Mouse (Mus musculus) midbrain, postnatal 0 days (tissue): Measurements from ENCODE around the gene Prpf19. TPM values are rescaled to one million over a fixed set of nuclear protein-coding genes. Genes with fewer than 3 reads are reported as not detected.

Source experiments
- ATAC-seq: fragments of 200-750 bp; cut with Nextera tagmentation; 2 replicates; pipeline ENCODE4 v1.8.0; 2017; ENCODE audit warnings: moderate number of reproducible peaks, mild to moderate bottlenecking, moderate TSS enrichment, moderate library complexity; ENCODE audit not compliant: low FRiP score
- DNase-seq: peaks from one replicate; pipeline ENCODE4 v3.0.0-alpha.2; 2015; ENCODE audit warnings: low spot score
- H3K27ac ChIP-seq: fragments of 300-500 bp; sonication (generic); 2 replicates; pipeline ENCODE4 v1.5.1; 2014; ENCODE audit warnings: low read depth, mild to moderate bottlenecking, low read length, mixed read lengths
- H3K27me3 ChIP-seq: fragments of 300-500 bp; sonication (generic); 2 replicates; pipeline ENCODE4 v1.6.1; 2014; ENCODE audit warnings: low read length, control low read depth, mixed read lengths; ENCODE audit not compliant: insufficient read depth
- H3K36me3 ChIP-seq: fragments of 300-500 bp; sonication (generic); 2 replicates; pipeline ENCODE4 v1.6.1; 2014; ENCODE audit warnings: low read length, control low read depth, mixed read lengths; ENCODE audit not compliant: insufficient read depth
- H3K4me1 ChIP-seq: fragments of 300-500 bp; sonication (generic); 2 replicates; pipeline ENCODE4 v1.6.1; 2014; ENCODE audit warnings: mild to moderate bottlenecking, control low read depth, antibody characterized with exemption, low read length, mixed read lengths; ENCODE audit not compliant: insufficient read depth
- H3K4me2 ChIP-seq: fragments of 300-500 bp; sonication (generic); 2 replicates; pipeline ENCODE4 v1.6.1; 2014; ENCODE audit warnings: low read depth, mild to moderate bottlenecking, low read length, mixed read lengths; ENCODE audit not compliant: poor library complexity, severe bottlenecking
- H3K4me3 ChIP-seq: fragments of 300-500 bp; sonication (generic); 2 replicates; pipeline ENCODE4 v1.5.1; 2014; ENCODE audit warnings: low read depth, mild to moderate bottlenecking, low read length, moderate library complexity
- H3K9ac ChIP-seq: fragments of 300-500 bp; sonication (generic); replicated peaks from 2 replicates; pipeline ENCODE4 v1.6.1; 2014; ENCODE audit warnings: mild to moderate bottlenecking, low read length, moderate library complexity, mixed read lengths; ENCODE audit not compliant: poor library complexity, severe bottlenecking
- H3K9me3 ChIP-seq: fragments of 300-500 bp; sonication (generic); 2 replicates; pipeline ENCODE4 v1.6.1; 2016; ENCODE audit warnings: low read length, control low read depth
- CTCF ChIP-seq: IDR thresholded peaks from 2 replicates; pipeline ENCODE4 v1.5.1; 2016; ENCODE audit warnings: antibody characterized with exemption, mild to moderate bottlenecking
- WGBS: fragments of 180-500 bp; shearing (Covaris S2); extraction: QIAGEN DNeasy Blood & Tissue Kit; methylation state at CpG from one replicate; pipeline ENCODE4 v1.1.7; 2014; 5-methylcytosine and 5-hydroxymethylcytosine counted together
- polyA plus RNA-seq: library from polyadenylated mRNA; unstranded; fragments of >200 nt; fragmentation: Nextera tagmentation; extraction: Ambion mirVana; gene quantifications from 2 replicates; pipeline ENCODE4 v1.2.1, GENCODE M21; 2015
- total RNA-seq: library from RNA; depleted of rRNA; stranded (reverse); fragments of >200 nt; gene quantifications from 2 replicates; pipeline ENCODE4 v1.2.3, GENCODE M21; 2014; rRNA removed

The Prpf19 gene
- 281 and 298 TPM in 2 replicates for total RNA-seq
- 37.8 and 38.1 TPM in 2 replicates for polyA plus RNA-seq

- DNase-seq (peak; percentile 99), ATAC-seq (peak; percentile 95)
- Histone ChIP-seq H3K4me3 (peak within 1 kb of the TSS; percentile 84), H3K4me1 (peaks cover 5% of the 10 kb centered on the region), H3K9me3 (no peaks in the 10 kb centered on the region), H3K27me3 (no peaks in the 10 kb centered on the region), H3K4me2 (peak within 1 kb of the TSS; percentile 85), H3K9ac (peak within 1 kb of the TSS; percentile 96), H3K36me3 (peaks cover 20% of the 10 kb centered on the region), H3K27ac (peak within 1 kb of the TSS; percentile 91)
- TF ChIP-seq CTCF: peak; percentile 49
- WGBS: under 1% methylated on average over 40 of the region's 43 CpGs
These were observed at the start of gene Prpf19 for GRCm38 (mm10) chr19:10895016-10895528. TSS of gene Prpf19 (plus strand) at chr19:10895231.

DNA sequence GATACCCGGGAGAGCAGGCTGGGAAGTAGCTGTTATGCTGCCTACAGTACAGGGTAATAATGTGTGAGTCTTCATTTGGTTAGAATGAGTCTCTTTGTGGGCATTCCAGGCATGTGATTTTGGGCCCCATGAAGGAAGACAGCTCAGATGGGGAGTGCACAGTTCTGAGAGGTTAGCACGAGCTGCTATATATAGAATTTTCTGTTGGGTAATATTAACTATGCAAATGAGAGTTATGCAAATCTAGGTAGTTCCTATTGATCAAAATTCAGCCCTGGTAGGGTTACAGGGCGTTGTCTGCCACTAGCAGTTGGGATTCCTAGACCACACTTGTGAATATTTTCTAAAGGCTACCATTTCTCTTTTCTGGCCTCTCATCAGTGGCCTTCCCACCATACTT lies 49.6 kb upstream of the Prpf19 start:
- ATAC-seq (no peak), DNase-seq (no peak)
- Histone ChIP-seq H3K9ac (no peak overlapping the region), H3K4me3 (no peak overlapping the region), H3K36me3 (no peaks in the 10 kb centered on the region), H3K9me3 (no peaks in the 10 kb centered on the region), H3K27ac (no peak overlapping the region), H3K4me1 (no peaks in the 10 kb centered on the region), H3K4me2 (no peak overlapping the region), H3K27me3 (no peaks in the 10 kb centered on the region)
- WGBS: 79% methylated on average over 3 of the region's 3 CpGs
- no peak for TF ChIP-seq CTCF

DNA sequence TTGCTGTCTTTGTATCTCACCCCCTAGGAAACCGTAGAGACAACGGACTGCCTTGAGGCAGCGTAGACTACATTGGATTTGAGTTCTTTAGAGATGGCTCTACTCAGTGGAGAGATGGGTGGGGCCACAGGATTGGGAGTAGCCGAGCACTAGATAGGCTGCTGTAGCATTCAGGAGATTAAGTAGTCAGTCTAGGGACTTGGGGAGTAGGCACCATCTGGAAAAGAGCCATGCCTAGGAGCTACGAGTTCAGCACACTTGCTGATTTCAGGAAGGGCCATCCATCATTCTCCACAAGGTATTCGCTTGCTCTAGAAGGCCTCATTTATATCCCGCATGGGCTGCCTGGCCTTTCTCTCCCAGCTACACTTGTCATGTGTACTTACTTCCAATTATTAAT lies 48.9 kb upstream of the Prpf19 start:
- ATAC-seq (no peak), DNase-seq (peak; percentile 44)

GRCm38 (mm10) chr19:10847311-10848087 lies 47.5 kb upstream of the Prpf19 start:
- H3K4me1 ChIP-seq: no peaks in the 10 kb centered on the region
- no peaks in the 10 kb centered on the region for H3K9me3 ChIP-seq
- no peak overlapping the region for H3K9ac ChIP-seq
- TF ChIP-seq CTCF: no peak
- no peaks in the 10 kb centered on the region for H3K36me3 ChIP-seq
- no peaks in the 10 kb centered on the region for H3K27me3 ChIP-seq
- H3K4me2 ChIP-seq: no peak overlapping the region
- ATAC-seq (no peak), DNase-seq (peak; percentile 51)
- no peak overlapping the region for H3K4me3 ChIP-seq
- WGBS: 41% methylated on average over 3 of the region's 3 CpGs
- H3K27ac ChIP-seq: no peak overlapping the region

More for the DNA sequence above, 48.9 kb upstream of the Prpf19 start:
- Histone ChIP-seq H3K27ac (no peak overlapping the region), H3K4me2 (no peak overlapping the region), H3K36me3 (no peaks in the 10 kb centered on the region), H3K27me3 (no peaks in the 10 kb centered on the region), H3K9me3 (no peaks in the 10 kb centered on the region), H3K4me3 (no peak overlapping the region), H3K4me1 (no peaks in the 10 kb centered on the region), H3K9ac (no peak overlapping the region)
- TF ChIP-seq CTCF: no peak
- 69% methylated on average over 7 of the region's 7 CpGs for WGBS

DNA sequence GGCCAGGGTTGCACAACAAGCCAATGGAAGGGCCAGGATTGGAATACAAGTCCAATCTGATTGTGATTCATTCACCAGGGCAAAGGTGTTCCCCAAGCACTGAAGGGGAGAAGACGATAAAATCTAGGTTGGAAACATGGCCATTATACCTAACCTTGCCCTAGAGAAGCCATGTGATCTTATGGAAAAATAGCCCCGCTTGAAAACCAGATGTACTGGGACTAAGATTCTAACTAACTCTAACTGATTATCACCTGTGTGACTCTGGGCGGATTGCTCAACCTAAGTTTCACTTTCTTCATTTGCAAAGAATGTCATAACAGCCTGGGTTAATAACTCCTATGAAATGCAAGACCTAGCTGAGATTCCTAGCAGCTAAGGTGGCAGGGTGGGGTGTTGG lies 39.6 kb upstream of the Prpf19 start:
- Histone ChIP-seq H3K36me3 (peaks cover 38% of the 10 kb centered on the region), H3K4me2 (no peak overlapping the region), H3K9ac (no peak overlapping the region), H3K27ac (no peak overlapping the region), H3K27me3 (no peaks in the 10 kb centered on the region), H3K9me3 (no peaks in the 10 kb centered on the region), H3K4me1 (no peaks in the 10 kb centered on the region), H3K4me3 (no peak overlapping the region)
- DNase-seq (no peak), ATAC-seq (no peak)
- no peak for TF ChIP-seq CTCF
- WGBS: 88% methylated on average over 3 of the region's 3 CpGs

GRCm38 (mm10) chr19:10856520-10856919 lies 38.5 kb upstream of the Prpf19 start:
- Histone ChIP-seq H3K4me2 (no peak overlapping the region), H3K4me1 (no peaks in the 10 kb centered on the region), H3K27me3 (no peaks in the 10 kb centered on the region), H3K27ac (no peak overlapping the region), H3K9ac (no peak overlapping the region), H3K4me3 (no peak overlapping the region), H3K9me3 (no peaks in the 10 kb centered on the region), H3K36me3 (peaks cover 45% of the 10 kb centered on the region)
- DNase-seq (no peak), ATAC-seq (0 out of 2 replicates have a peak, but pooled peaks have one; percentile 24)
- TF ChIP-seq CTCF: no peak
- 36% methylated on average over 2 of the region's 2 CpGs for WGBS
